Mouse (Mus musculus) thymus, adult 2 months (tissue): ENCODE results near the gene Catsper4.

Source experiments
- CTCF ChIP-seq: fragments of 200-500 bp; IDR thresholded peaks from 2 replicates; pipeline ENCODE4 v1.5.1; 2012; ENCODE audit warnings: mild to moderate bottlenecking, control low read depth, low read length, moderate library complexity, borderline replicate concordance; ENCODE audit not compliant: control insufficient read depth, poor library complexity, insufficient read depth; ENCODE audit errors: extremely low read depth
- POLR2A ChIP-seq: fragments of 200-500 bp; IDR thresholded peaks from 2 replicates; pipeline ENCODE4 v1.6.1; 2012; ENCODE audit warnings: mild to moderate bottlenecking, low read length, control low read depth, moderate library complexity; ENCODE audit not compliant: control insufficient read depth, poor library complexity, insufficient read depth; ENCODE audit errors: extremely low read depth

GRCm38 (mm10) chr4:134227194-134227593 is at the start of gene Catsper4:
- TF ChIP-seq POLR2A (no peak), CTCF (no peak)
